In the genomic region with DNA sequence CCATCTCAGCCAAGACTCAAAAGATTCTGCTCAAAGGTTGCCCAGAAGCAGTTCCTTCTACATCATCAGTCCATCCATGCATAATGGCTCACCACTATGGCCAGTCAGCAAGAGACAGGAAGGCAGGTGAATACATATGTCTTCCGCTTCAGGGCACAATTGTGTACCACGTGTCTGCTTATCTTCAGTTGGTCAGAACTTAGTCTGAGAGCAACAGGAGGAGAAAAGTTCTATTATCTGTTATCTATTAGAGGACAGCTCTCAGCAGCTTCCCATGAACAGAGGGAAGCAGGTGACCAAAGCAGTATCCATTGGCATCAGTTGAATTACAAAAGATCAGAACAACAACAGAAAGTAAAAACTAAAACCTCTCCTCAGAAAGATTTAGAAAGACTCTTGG, we compare ENCODE assay signal across 29 mouse cellular contexts. TPM values are rescaled to one million over a fixed set of nuclear protein-coding genes. Genes with fewer than 3 reads are reported as not detected.
DNase-seq lines count a peak whose midpoint lies in the region; ATAC-seq and TF ChIP-seq lines count a peak whose summit lies in the region.
"Had no signal": no experiment of that assay in that cellular context is flagged by ENCODE, and none has a peak within 500 bp of the region (broad histone marks: within the 10 kb centered on the region; RNA-seq: fewer than 3 reads in every experiment).

No protein-coding gene starts in this region.

- no peaks in the 10 kb centered on the region for H3K36me3 ChIP-seq in heart, embryonic 10.5 days
- no peaks in the 10 kb centered on the region for H3K36me3 ChIP-seq in G1E (replicated peaks)
- H3K36me3 ChIP-seq: embryonic facial prominence, embryonic 13.5 days; embryonic facial prominence, embryonic 15.5 days; forebrain, embryonic 10.5 days; forebrain, embryonic 12.5 days had no signal

- no peaks in the 10 kb centered on the region for H3K9me3 ChIP-seq in heart, embryonic 10.5 days
- no peaks in the 10 kb centered on the region for H3K9me3 ChIP-seq in G1E (replicated peaks)
- H3K9me3 ChIP-seq: embryonic facial prominence, embryonic 13.5 days; embryonic facial prominence, embryonic 15.5 days; forebrain, embryonic 10.5 days; forebrain, embryonic 12.5 days had no signal

- WGBS in heart, embryonic 10.5 days = 71% methylated on average over 2 of the region's 2 CpGs

- no peak overlapping the region for H3K27ac ChIP-seq in heart, embryonic 10.5 days
- H3K27ac ChIP-seq: embryonic facial prominence, embryonic 13.5 days; embryonic facial prominence, embryonic 15.5 days; forebrain, embryonic 10.5 days; forebrain, embryonic 12.5 days had no signal

- no peak for TF ChIP-seq CTCF in G1E (IDR thresholded peaks at IDR 0.05; ENCODE audit: low read depth, low read length)

- peak; percentile 16 for DNase-seq in heart, adult 11 months
- DNase-seq in heart, embryonic 10.5 days (ENCODE audit: low spot score) = no peak
- peak; percentile 8 for DNase-seq in G1E (ENCODE audit: low spot score)
- peak; percentile 49 for DNase-seq in MEL-GATA-1-ER (ENCODE audit: extremely low read depth, low read depth)
- DNase-seq in frontal cortex, postnatal 25 days (ENCODE audit: low spot score in 2 of 2) = no peak
- DNase-seq: adrenal gland, adult 2 months; adrenal gland, postnatal 10 days; adrenal gland, postnatal 25 days; B cell, adult 2 months; cerebellum, adult 11 months; cerebellum, adult 18-20 months; cerebellum, adult 8-10 months; cerebellum, adult 9-11 months; cerebellum, postnatal 14 days; cerebellum, postnatal 36 days; embryo, embryonic 11 days had no signal

- H3K4me1 ChIP-seq in heart, embryonic 10.5 days = no peaks in the 10 kb centered on the region
- H3K4me1 ChIP-seq in G1E (ENCODE audit: insufficient read depth, low read depth, low read length) = peaks cover 30% of the 10 kb centered on the region
- H3K4me1 ChIP-seq: embryonic facial prominence, embryonic 13.5 days; embryonic facial prominence, embryonic 15.5 days; forebrain, embryonic 10.5 days; forebrain, embryonic 12.5 days had no signal

- no peaks in the 10 kb centered on the region for H3K27me3 ChIP-seq in heart, embryonic 10.5 days (ENCODE audit: insufficient read depth, poor library complexity, severe bottlenecking)
- H3K27me3 ChIP-seq in G1E (ENCODE audit: insufficient read depth, low read length) = peaks cover 3% of the 10 kb centered on the region; the same call in 1 of the 2 replicates
- H3K27me3 ChIP-seq: CH12.LX; embryonic facial prominence, embryonic 15.5 days; forebrain, embryonic 12.5 days had no signal

- ATAC-seq in G1E (ENCODE audit: extremely low read depth, insufficient number of reproducible peaks, low FRiP score, poor library complexity, severe bottlenecking) = peak; percentile 84
- ATAC-seq: CD4-positive, CD25-positive, alpha-beta regulatory T cell, adult 4 months; forebrain, embryonic 14.5 days; forebrain, embryonic 16.5 days had no signal

- no peak overlapping the region for H3K4me3 ChIP-seq in heart, embryonic 10.5 days
- H3K4me3 ChIP-seq in G1E (ENCODE audit: low read depth, low read length) = peak overlapping the region; percentile 56; the same call in 1 of the 2 replicates
- H3K4me3 ChIP-seq: embryonic facial prominence, embryonic 13.5 days; embryonic facial prominence, embryonic 15.5 days; erythroblast, embryonic 14.5 days; forebrain, embryonic 10.5 days; forebrain, embryonic 12.5 days had no signal

RNA-seq across cellular contexts. Expression of a gene that starts 30.5 kb away (rescaled TPM):
- polyA plus RNA-seq in heart, embryonic 10.5 days (2016; fragmentation: Nextera tagmentation; extraction: Ambion mirVana) = 1.1 and 1.7 TPM in 2 replicates
- 0.60 and 0.92 TPM in 2 replicates for total RNA-seq in G1E (2014; fragmentation: Nextera tagmentation)
- total RNA-seq in G1E (2017) = 0.46 and 0.49 TPM in 2 replicates
- 0.03 TPM in 2 replicates for polyA plus RNA-seq in G1E (2012)
- total RNA-seq: common myeloid progenitor, adult 5-6 weeks had no signal
- polyA plus RNA-seq: CD4-positive, CD25-positive, alpha-beta regulatory T cell, adult 4 months; erythroblast, embryonic 14.5 days had no signal

RNA-seq across cellular contexts. Expression of a gene that starts 48.1 kb away (rescaled TPM):
- not detected in 2 replicates for polyA plus RNA-seq in heart, embryonic 10.5 days (2016; fragmentation: Nextera tagmentation; extraction: Ambion mirVana)
- not detected in 2 replicates for total RNA-seq in G1E (2014; fragmentation: Nextera tagmentation)
- 0.05 TPM in 1 of 2 replicates, not detected in the other for total RNA-seq in G1E (2017)
- polyA plus RNA-seq in G1E (2012) = not detected in 2 replicates
- total RNA-seq: adrenal gland, adult 2 months; adrenal gland, postnatal 10 days; adrenal gland, postnatal 25 days; adrenal gland, postnatal 4 days; CH12.LX; common myeloid progenitor, adult 5-6 weeks had no signal
- polyA plus RNA-seq: adrenal gland, adult 2 months; brain, embryonic 14.5 days; CD4-positive, CD25-positive, alpha-beta regulatory T cell, adult 4 months; embryonic facial prominence, embryonic 11.5 days; embryonic facial prominence, embryonic 13.5 days; embryonic facial prominence, embryonic 15.5 days; erythroblast, embryonic 14.5 days; forebrain, embryonic 10.5 days; forebrain, embryonic 12.5 days; forebrain, embryonic 14.5 days; forebrain, embryonic 16.5 days had no signal

Comparison
In these comparisons a context has a peak if more than half of its experiments do, and no peak if none do; other contexts are left out.
1. DNase-seq: peak in heart, adult 11 months (single experiment), G1E (single experiment) and MEL-GATA-1-ER (single experiment); none in heart, embryonic 10.5 days (single experiment) and frontal cortex, postnatal 25 days (0 of 2).